Mouse (Mus musculus) limb, embryonic 12.5 days (tissue): ENCODE results near the gene Actn4. TPM values are rescaled to one million over a fixed set of nuclear protein-coding genes. Genes with fewer than 3 reads are reported as not detected.

Source experiments
- ATAC-seq: fragments of 200-750 bp; cut with Nextera tagmentation; 2 replicates; pipeline ENCODE4 v1.8.0; 2017; ENCODE audit warnings: low read depth, moderate TSS enrichment; ENCODE audit not compliant: insufficient number of reproducible peaks, insufficient read depth, low FRiP score, low TSS enrichment
- H3K27ac ChIP-seq: fragments of 300-500 bp; sonication (generic); 2 replicates; pipeline ENCODE4 v1.5.1; 2016; ENCODE audit warnings: mild to moderate bottlenecking, moderate library complexity
- H3K27me3 ChIP-seq: fragments of 300-500 bp; sonication (generic); 2 replicates; pipeline ENCODE4 v1.6.1; 2016; ENCODE audit warnings: mild to moderate bottlenecking, moderate library complexity
- H3K36me3 ChIP-seq: fragments of 300-500 bp; sonication (generic); 2 replicates; pipeline ENCODE4 v1.6.1; 2016; ENCODE audit warnings: mild to moderate bottlenecking, moderate library complexity
- H3K4me1 ChIP-seq: fragments of 300-500 bp; sonication (generic); replicated peaks from 2 replicates; pipeline ENCODE4 v1.6.1; 2016
- H3K4me2 ChIP-seq: fragments of 300-500 bp; sonication (generic); 2 replicates; pipeline ENCODE4 v1.6.1; 2016; ENCODE audit warnings: mild to moderate bottlenecking, moderate library complexity
- H3K4me3 ChIP-seq: fragments of 300-500 bp; sonication (generic); replicated peaks from 2 replicates; pipeline ENCODE4 v1.5.1; 2016; ENCODE audit warnings: mild to moderate bottlenecking
- H3K9ac ChIP-seq: fragments of 300-500 bp; sonication (generic); replicated peaks from 2 replicates; pipeline ENCODE4 v1.6.1; 2016; ENCODE audit warnings: mild to moderate bottlenecking, moderate library complexity
- H3K9me3 ChIP-seq: fragments of 300-500 bp; sonication (generic); 2 replicates; pipeline ENCODE4 v1.6.1; 2016; ENCODE audit warnings: mild to moderate bottlenecking, moderate library complexity
- WGBS: fragments of 180-500 bp; shearing (Covaris S2); methylation state at CpG from one replicate; pipeline ENCODE4 v1.1.7; 2016; 5-methylcytosine and 5-hydroxymethylcytosine counted together
- polyA plus RNA-seq: library from polyadenylated mRNA; unstranded; fragments of >200 nt; fragmentation: Nextera tagmentation; extraction: Ambion mirVana; gene quantifications from 2 replicates; pipeline ENCODE4 v1.2.1, GENCODE M21; 2016

The Actn4 gene
- polyA plus RNA-seq, 1 experiment from 2014 or later = 269 TPM

DNA sequence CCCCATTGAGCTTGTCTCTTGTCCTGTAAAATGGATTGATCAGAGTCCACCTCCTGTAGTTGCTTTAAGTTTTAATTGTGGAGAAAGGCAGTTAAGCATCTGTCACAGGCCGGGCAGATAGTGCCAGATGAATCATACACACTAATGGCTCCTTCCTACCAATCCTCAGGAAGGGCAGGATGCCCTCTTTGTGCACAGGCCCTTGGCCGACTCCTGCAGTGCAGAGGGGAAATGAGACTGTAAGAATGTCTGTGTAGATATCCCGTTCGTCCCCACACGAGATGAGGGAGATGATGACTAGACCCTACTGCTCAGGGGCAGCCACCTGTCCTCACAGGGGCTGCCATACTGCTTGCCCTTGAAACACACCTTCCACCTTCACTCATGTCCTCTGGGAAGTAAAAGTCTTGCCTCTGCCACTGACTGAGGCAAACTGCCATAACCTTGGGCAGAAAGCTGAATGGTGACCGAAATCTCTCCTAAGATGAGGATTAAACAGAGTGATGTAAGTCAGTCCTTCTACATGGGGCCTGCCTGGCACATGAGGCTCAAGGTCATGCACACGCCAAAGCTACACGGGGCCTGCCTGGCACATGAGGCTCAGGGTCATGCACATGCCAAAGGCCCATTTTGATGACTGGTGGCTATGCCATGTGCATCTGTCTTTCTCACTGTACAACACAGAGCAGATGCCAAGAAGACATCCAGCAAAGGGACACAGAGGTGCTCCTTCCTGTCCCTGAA is 40.2 kb downstream of the Actn4 start:
- peak overlapping the region; percentile 97 for H3K27ac ChIP-seq
- ATAC-seq = no peak
- WGBS = 83% methylated on average over 8 of the region's 8 CpGs
- no peak overlapping the region for H3K4me2 ChIP-seq
- H3K36me3 ChIP-seq = peaks cover 33% of the 10 kb centered on the region
- no peak overlapping the region for H3K4me3 ChIP-seq
- H3K9me3 ChIP-seq = no peaks in the 10 kb centered on the region
- no peak overlapping the region for H3K9ac ChIP-seq
- peaks cover 86% of the 10 kb centered on the region for H3K4me1 ChIP-seq
- no peaks in the 10 kb centered on the region for H3K27me3 ChIP-seq

DNA sequence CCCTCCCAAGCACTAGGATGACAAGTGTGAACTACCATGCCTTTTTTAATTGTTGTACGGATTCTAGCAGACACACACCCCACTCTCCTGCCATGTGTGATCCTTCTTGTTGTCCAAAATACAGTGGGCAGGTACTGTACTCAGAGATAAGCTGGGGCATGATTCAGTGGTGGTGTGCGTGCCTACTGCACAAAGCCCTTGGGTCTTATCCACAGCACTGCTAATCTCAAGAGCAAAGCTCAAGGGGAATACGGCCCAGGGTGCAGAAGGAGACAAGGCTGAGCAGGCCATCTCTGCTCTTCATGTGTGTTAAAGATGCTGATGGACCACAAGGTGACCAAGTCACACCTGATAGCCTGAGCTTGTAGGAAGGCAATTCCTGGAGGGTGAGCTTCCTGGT is 41.0 kb downstream of the Actn4 start:
- Histone ChIP-seq H3K4me3 (no peak overlapping the region), H3K4me1 (peaks cover 82% of the 10 kb centered on the region), H3K27me3 (no peaks in the 10 kb centered on the region), H3K27ac (peak overlapping the region; percentile 97; the same call in 1 of the 2 replicates), H3K36me3 (peaks cover 40% of the 10 kb centered on the region), H3K4me2 (no peak overlapping the region), H3K9me3 (no peaks in the 10 kb centered on the region), H3K9ac (no peak overlapping the region)
- WGBS = 87% methylated on average over 3 of the region's 3 CpGs
- ATAC-seq = no peak

DNA sequence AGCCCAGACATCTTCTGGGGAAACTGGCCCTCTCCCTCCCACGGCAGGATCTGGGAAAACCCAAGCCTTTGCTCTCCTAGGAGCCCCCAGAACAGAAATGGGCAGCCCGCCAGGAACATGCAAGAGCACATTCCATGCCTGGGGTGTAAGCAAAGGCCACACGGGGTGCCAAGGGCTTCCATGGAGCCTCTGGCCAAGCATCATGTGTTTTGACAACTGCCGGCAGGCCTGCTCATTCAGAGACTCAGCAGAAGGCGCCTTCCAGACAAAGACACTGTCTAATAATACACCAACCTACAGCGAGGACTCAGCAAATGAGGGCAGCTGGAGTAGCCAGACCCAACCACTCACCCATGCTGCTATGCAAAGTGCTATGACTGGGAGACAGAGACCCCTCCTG is 42.3 kb downstream of the Actn4 start:
- Histone ChIP-seq H3K27me3 (no peaks in the 10 kb centered on the region), H3K4me1 (peaks cover 68% of the 10 kb centered on the region), H3K9ac (no peak overlapping the region), H3K27ac (peak overlapping the region; percentile 80), H3K4me3 (no peak overlapping the region), H3K4me2 (peak overlapping the region; percentile 6; the same call in 1 of the 2 replicates), H3K9me3 (no peaks in the 10 kb centered on the region), H3K36me3 (peaks cover 54% of the 10 kb centered on the region)
- no peak for ATAC-seq
- WGBS = 60% methylated on average over 6 of the region's 6 CpGs

DNA sequence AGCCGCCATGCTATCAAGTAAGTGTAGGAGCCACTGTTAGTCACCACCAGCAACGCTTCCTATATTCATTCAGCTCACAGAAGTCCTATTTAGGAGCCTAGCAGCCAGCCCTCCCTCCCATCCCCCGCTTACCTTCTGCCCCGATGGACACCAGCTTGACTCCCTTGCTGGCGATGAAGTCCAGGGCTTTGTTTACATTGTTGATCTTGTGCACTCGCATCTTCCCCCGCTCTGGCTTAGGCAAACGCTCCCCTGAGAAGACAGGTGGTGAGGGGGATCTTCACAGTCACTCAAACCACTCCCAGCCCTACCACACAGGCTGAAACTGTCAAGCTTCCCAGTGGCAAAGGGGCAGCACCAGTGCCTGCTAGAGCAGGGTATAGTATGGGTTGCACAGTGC is 43.6 kb downstream of the Actn4 start:
- H3K4me3 ChIP-seq = no peak overlapping the region
- peak overlapping the region; percentile 45; the same call in 1 of the 2 replicates for H3K27ac ChIP-seq
- H3K9ac ChIP-seq = no peak overlapping the region
- peaks cover 56% of the 10 kb centered on the region for H3K4me1 ChIP-seq
- 81% methylated on average over 8 of the region's 8 CpGs for WGBS
- no peak overlapping the region for H3K4me2 ChIP-seq
- H3K27me3 ChIP-seq = no peaks in the 10 kb centered on the region
- ATAC-seq = no peak
- H3K9me3 ChIP-seq = no peaks in the 10 kb centered on the region
- H3K36me3 ChIP-seq = peaks cover 67% of the 10 kb centered on the region

DNA sequence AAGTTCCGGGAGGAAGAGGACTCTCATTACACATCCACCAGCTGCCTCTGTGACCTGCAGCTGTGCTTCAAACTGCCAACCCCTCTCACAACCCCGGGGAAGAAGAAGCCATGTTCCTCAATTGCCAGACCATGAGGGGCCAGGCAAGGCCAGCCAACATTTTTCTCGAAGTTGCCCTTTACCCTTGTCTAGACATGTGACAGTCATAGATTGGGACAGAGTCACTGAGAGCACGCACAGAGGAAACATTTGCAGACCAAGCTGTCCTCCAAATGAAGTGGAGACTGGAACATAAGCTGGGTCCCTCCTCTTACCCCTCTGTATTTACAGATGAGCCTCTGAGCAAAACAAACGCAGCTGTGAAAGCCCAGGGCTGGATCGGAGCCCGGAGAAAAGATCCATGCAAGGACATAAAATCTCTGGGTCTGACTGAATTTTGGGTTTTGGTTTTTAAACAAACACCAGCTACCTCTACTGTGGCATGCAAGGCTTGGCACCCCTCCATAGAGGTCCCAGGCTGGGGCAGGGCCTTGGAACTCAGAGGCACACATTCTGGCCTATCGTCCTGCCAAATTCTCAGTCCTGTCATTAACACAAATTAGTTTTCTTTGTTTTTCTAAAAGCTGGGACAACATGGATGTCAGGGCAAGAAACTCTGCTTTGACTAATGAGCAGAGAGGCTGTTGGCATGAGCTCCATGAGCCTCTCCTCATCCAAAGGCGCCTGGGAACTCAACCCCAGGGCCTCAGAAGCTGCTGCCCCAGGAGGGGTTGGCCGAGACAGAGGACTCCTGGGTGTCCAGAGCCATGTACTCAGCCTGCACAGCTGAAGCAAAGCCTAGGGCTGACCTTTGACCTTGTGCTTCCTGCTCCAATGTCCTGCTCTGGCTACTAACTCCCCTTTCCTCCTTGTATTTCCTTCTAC is 44.4 kb downstream of the Actn4 start:
- no peak overlapping the region for H3K9ac ChIP-seq
- peaks cover 48% of the 10 kb centered on the region for H3K4me1 ChIP-seq
- H3K36me3 ChIP-seq = peaks cover 74% of the 10 kb centered on the region
- H3K27me3 ChIP-seq = no peaks in the 10 kb centered on the region
- H3K4me2 ChIP-seq = no peak overlapping the region
- H3K9me3 ChIP-seq = no peaks in the 10 kb centered on the region
- H3K4me3 ChIP-seq = no peak overlapping the region
- peak overlapping the region; percentile 45; the same call in 1 of the 2 replicates for H3K27ac ChIP-seq
- no peak for ATAC-seq
- WGBS = 78% methylated on average over 10 of the region's 10 CpGs

DNA sequence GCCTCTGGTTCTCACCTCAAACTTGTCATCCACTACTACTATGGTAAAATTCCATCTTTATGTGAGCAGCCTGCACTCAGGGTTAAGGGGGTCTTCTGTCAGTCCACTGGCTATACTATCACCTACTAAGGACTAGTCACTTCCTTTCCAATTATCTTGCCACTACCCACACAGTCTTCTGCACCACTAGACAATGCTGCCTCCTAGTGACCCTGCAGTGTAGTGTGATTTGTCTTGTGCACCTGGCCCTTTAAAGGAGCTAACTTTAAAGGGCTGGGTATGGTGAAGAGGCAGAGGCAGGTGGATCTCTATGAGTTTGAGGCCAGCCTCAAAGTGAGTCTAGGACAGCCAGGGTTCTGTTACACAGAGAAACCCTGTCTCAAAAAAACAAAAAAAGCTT is 45.6 kb downstream of the Actn4 start:
- H3K27me3 ChIP-seq = no peaks in the 10 kb centered on the region
- ATAC-seq = no peak
- H3K9me3 ChIP-seq = no peaks in the 10 kb centered on the region
- no peak overlapping the region for H3K4me3 ChIP-seq
- H3K4me1 ChIP-seq = peaks cover 35% of the 10 kb centered on the region
- H3K27ac ChIP-seq = no peak overlapping the region
- peaks cover 83% of the 10 kb centered on the region for H3K36me3 ChIP-seq
- no peak overlapping the region for H3K4me2 ChIP-seq
- no peak overlapping the region for H3K9ac ChIP-seq

DNA sequence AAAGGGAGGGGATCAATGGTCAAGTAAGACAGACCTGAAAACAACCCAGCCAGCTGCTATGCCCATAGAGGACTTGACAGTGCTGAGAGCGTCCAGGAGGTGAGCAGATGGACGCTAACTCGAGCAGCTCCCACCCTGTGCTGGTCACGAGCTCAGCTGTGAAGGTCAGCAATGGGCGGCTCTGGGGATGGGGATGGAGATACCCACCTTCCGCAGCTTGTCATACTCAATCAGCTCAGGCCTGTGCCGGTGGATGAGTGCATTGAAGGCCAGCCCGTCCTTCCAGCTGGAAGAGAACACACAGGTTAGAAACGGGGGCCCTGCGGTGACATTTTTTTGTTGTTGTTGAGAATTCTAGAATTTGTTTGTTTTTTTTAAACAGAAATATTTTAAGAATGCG is 49.0 kb downstream of the Actn4 start:
- Histone ChIP-seq H3K36me3 (peaks cover 99% of the 10 kb centered on the region), H3K9ac (0 out of 2 replicates have a peak overlapping the region, but pooled peaks have one; percentile 8), H3K4me2 (no peak overlapping the region), H3K27ac (no peak overlapping the region), H3K4me1 (peaks cover 3% of the 10 kb centered on the region; the same call in 1 of the 2 replicates), H3K4me3 (no peak overlapping the region), H3K9me3 (no peaks in the 10 kb centered on the region), H3K27me3 (no peaks in the 10 kb centered on the region)
- 88% methylated on average over 11 of the region's 11 CpGs for WGBS
- no peak for ATAC-seq

DNA sequence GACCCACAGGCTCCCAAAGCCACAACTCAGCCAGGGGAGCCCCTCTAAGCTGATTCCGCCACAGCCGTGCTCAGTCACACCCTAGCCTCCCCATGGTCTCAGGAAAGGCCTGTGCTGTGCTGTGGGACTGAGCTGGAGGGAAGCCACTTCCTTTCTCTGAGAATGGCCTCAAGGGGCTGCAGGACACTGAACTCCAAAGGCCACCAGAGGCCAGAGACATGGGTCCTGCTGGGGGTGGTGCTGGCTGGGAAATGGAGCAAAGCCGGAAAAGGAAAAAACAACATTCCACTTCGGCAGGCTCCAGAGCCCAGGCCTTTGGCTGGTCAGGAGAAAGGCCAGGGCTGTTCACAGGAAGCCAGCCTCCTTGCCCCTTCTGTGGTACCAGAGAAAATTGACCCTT is 50.5 kb downstream of the Actn4 start:
- no peaks in the 10 kb centered on the region for H3K9me3 ChIP-seq
- no peak overlapping the region for H3K4me2 ChIP-seq
- H3K4me1 ChIP-seq = no peaks in the 10 kb centered on the region
- WGBS = 78% methylated on average over 4 of the region's 4 CpGs
- ATAC-seq = no peak
- H3K4me3 ChIP-seq = no peak overlapping the region
- no peak overlapping the region for H3K9ac ChIP-seq
- H3K27ac ChIP-seq = peak overlapping the region; percentile 18
- peaks cover 99% of the 10 kb centered on the region for H3K36me3 ChIP-seq
- no peaks in the 10 kb centered on the region for H3K27me3 ChIP-seq

DNA sequence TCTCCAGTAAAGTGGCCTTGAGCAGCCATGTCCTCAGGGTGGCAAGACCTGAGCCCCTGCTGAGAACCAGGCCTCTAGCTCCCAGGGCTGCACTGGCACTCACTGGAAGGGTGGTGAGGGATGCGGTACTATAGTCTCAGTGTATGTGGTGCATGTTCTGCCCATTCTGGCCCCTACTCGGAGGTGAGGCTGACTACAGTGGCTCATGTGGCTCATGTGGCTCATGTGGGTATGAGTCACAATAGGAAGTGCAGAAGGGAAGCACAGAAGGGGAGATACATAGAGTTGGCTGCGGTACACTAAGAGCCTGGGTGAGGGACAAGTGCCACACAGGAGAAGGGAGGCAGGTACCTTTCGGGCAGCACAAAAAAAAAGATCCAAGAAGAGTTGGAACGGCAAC is 54.9 kb downstream of the Actn4 start:
- peaks cover 99% of the 10 kb centered on the region for H3K36me3 ChIP-seq
- H3K9ac ChIP-seq = no peak overlapping the region
- no peaks in the 10 kb centered on the region for H3K27me3 ChIP-seq
- no peak overlapping the region for H3K4me2 ChIP-seq
- WGBS = 95% methylated on average over 5 of the region's 5 CpGs
- peaks cover 13% of the 10 kb centered on the region for H3K4me1 ChIP-seq
- H3K9me3 ChIP-seq = no peaks in the 10 kb centered on the region
- ATAC-seq = no peak
- H3K4me3 ChIP-seq = no peak overlapping the region
- no peak overlapping the region for H3K27ac ChIP-seq

DNA sequence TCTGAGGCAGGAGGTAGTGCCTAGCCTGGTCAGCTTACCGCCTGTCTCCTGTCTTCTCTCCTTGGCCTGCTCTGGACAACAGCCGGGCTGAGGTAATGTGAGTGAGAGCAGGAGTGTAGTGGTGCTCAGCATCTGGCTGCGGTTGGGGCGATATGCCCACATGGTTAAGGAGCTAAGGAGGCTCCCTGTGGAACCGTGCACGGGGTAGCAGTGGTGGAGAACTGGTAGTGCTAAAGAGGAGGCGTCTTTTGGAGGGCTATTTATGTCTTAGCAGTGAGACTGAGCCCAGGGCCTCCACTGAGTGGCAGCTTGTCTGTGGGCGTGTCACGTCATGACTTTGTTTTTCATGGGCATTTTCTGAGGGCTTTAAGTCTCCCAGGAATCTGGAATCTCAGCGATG is 58.4 kb downstream of the Actn4 start:
- Histone ChIP-seq H3K4me3 (no peak overlapping the region), H3K4me1 (peaks cover 13% of the 10 kb centered on the region), H3K36me3 (peaks cover 100% of the 10 kb centered on the region), H3K27me3 (no peaks in the 10 kb centered on the region), H3K27ac (peak overlapping the region; percentile 64), H3K4me2 (no peak overlapping the region), H3K9ac (no peak overlapping the region), H3K9me3 (no peaks in the 10 kb centered on the region)
- no peak for ATAC-seq
- WGBS = 86% methylated on average over 10 of the region's 10 CpGs

DNA sequence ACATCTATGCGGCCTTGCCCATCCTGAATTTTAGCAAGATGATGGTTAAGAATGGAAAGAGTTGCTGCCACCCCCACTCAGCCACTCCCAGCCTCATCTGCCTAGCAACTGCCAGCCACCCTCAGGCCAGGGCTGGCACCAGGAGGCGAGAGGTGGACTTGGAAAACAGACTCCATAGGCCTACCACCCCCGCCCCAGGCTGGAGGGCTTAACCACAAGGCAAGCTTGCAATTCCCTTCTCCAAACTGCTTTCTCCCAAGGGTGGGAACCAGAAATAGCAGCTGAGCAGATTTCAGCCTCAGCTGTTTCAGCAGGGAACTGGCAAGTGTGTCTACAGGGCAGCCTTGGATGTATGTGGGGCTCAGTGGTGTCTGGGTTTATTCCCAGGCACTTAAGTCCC is 59.3 kb downstream of the Actn4 start:
- ATAC-seq = no peak
- peaks cover 13% of the 10 kb centered on the region for H3K4me1 ChIP-seq
- WGBS = 85% methylated on average over 3 of the region's 3 CpGs

More for the DNA sequence above, 59.3 kb downstream of the Actn4 start:
- Histone ChIP-seq H3K4me2 (no peak overlapping the region), H3K9me3 (no peaks in the 10 kb centered on the region), H3K27ac (peak overlapping the region; percentile 82), H3K27me3 (no peaks in the 10 kb centered on the region), H3K9ac (0 out of 2 replicates have a peak overlapping the region, but pooled peaks have one; percentile 23), H3K36me3 (peaks cover 100% of the 10 kb centered on the region), H3K4me3 (no peak overlapping the region)
